Mouse (Mus musculus): Measurements from ENCODE around the gene Snx1. TPM values are rescaled to one million over a fixed set of nuclear protein-coding genes. Genes with fewer than 3 reads are reported as not detected.

Snx1 gene
- polyA plus RNA-seq, 1 experiment, result 59.1 TPM

- H3K27me3 ChIP-seq (ENCODE audit: control insufficient read depth, insufficient read depth, low read length), result no peaks in the 10 kb centered on the region
- H3K27ac ChIP-seq (ENCODE audit: control insufficient read depth, insufficient read depth, low read length), result no peak overlapping the region
- no peaks in the 10 kb centered on the region for H3K4me1 ChIP-seq (replicated peaks; ENCODE audit: control insufficient read depth, insufficient read depth, low read length)
- H3K36me3 ChIP-seq (ENCODE audit: control insufficient read depth, insufficient read depth, low read length), result peaks cover 10% of the 10 kb centered on the region; the same call in 1 of the 2 replicates
- no peak overlapping the region for H3K4me3 ChIP-seq (ENCODE audit: control insufficient read depth, insufficient read depth, low read length)
- TF ChIP-seq CTCF (IDR thresholded peaks at IDR 0.05; ENCODE audit: borderline replicate concordance, control insufficient read depth, extremely low read depth, insufficient read depth, low read length, poor library complexity) (no peak), POLR2A (IDR thresholded peaks at IDR 0.05; ENCODE audit: control insufficient read depth, extremely low read depth, insufficient read depth, low read length, poor library complexity) (no peak)
- no peak for DNase-seq
- WGBS, result 98% methylated on average over 7 of the region's 7 CpGs
These were observed 39.3 kb downstream of the Snx1 start for GRCm38 (mm10) chr9:66087062-66087461.

- Histone ChIP-seq H3K4me1 (replicated peaks; ENCODE audit: control insufficient read depth, insufficient read depth, low read length) (no peaks in the 10 kb centered on the region), H3K27me3 (ENCODE audit: control insufficient read depth, insufficient read depth, low read length) (no peaks in the 10 kb centered on the region), H3K4me3 (ENCODE audit: control insufficient read depth, insufficient read depth, low read length) (no peak overlapping the region), H3K27ac (ENCODE audit: control insufficient read depth, insufficient read depth, low read length) (no peak overlapping the region), H3K36me3 (ENCODE audit: control insufficient read depth, insufficient read depth, low read length) (peaks cover 10% of the 10 kb centered on the region; the same call in 1 of the 2 replicates)
- no peak for DNase-seq
- TF ChIP-seq CTCF (IDR thresholded peaks at IDR 0.05; ENCODE audit: borderline replicate concordance, control insufficient read depth, extremely low read depth, insufficient read depth, low read length, poor library complexity) (no peak), POLR2A (IDR thresholded peaks at IDR 0.05; ENCODE audit: control insufficient read depth, extremely low read depth, insufficient read depth, low read length, poor library complexity) (no peak)
- 96% methylated on average over 3 of the region's 3 CpGs for WGBS
These were observed 42.2 kb downstream of the Snx1 start for GRCm38 (mm10) chr9:66084171-66084570.

- H3K27me3 ChIP-seq (ENCODE audit: control insufficient read depth, insufficient read depth, low read length), result no peaks in the 10 kb centered on the region; the same call in 1 of the 2 replicates
- no peaks in the 10 kb centered on the region for H3K4me1 ChIP-seq (replicated peaks; ENCODE audit: control insufficient read depth, insufficient read depth, low read length)
- TF ChIP-seq CTCF (IDR thresholded peaks at IDR 0.05; ENCODE audit: borderline replicate concordance, control insufficient read depth, extremely low read depth, insufficient read depth, low read length, poor library complexity) (no peak), POLR2A (IDR thresholded peaks at IDR 0.05; ENCODE audit: control insufficient read depth, extremely low read depth, insufficient read depth, low read length, poor library complexity) (no peak)
- WGBS, result 87% methylated on average over 4 of the region's 4 CpGs
- H3K36me3 ChIP-seq (ENCODE audit: control insufficient read depth, insufficient read depth, low read length), result peaks cover 2% of the 10 kb centered on the region; the same call in 1 of the 2 replicates
- no peak overlapping the region for H3K4me3 ChIP-seq (ENCODE audit: control insufficient read depth, insufficient read depth, low read length)
- no peak overlapping the region for H3K27ac ChIP-seq (ENCODE audit: control insufficient read depth, insufficient read depth, low read length)
- no peak for DNase-seq
These were observed 44.4 kb downstream of the Snx1 start for GRCm38 (mm10) chr9:66081999-66082398.

GRCm38 (mm10) chr9:66080804-66081459, 45.5 kb downstream of the Snx1 start:
- 95% methylated on average over 3 of the region's 3 CpGs for WGBS
- Histone ChIP-seq H3K27me3 (ENCODE audit: control insufficient read depth, insufficient read depth, low read length) (no peaks in the 10 kb centered on the region; the same call in 1 of the 2 replicates), H3K4me1 (replicated peaks; ENCODE audit: control insufficient read depth, insufficient read depth, low read length) (no peaks in the 10 kb centered on the region), H3K4me3 (ENCODE audit: control insufficient read depth, insufficient read depth, low read length) (no peak overlapping the region), H3K27ac (ENCODE audit: control insufficient read depth, insufficient read depth, low read length) (no peak overlapping the region), H3K36me3 (ENCODE audit: control insufficient read depth, insufficient read depth, low read length) (no peaks in the 10 kb centered on the region)
- DNase-seq, result no peak
- no peak for TF ChIP-seq CTCF (IDR thresholded peaks at IDR 0.05; ENCODE audit: borderline replicate concordance, control insufficient read depth, extremely low read depth, insufficient read depth, low read length, poor library complexity)
- no peak for TF ChIP-seq POLR2A (IDR thresholded peaks at IDR 0.05; ENCODE audit: control insufficient read depth, extremely low read depth, insufficient read depth, low read length, poor library complexity)

- H3K4me1 ChIP-seq (replicated peaks; ENCODE audit: control insufficient read depth, insufficient read depth, low read length), result no peaks in the 10 kb centered on the region
- no peaks in the 10 kb centered on the region for H3K36me3 ChIP-seq (ENCODE audit: control insufficient read depth, insufficient read depth, low read length)
- H3K27me3 ChIP-seq (ENCODE audit: control insufficient read depth, insufficient read depth, low read length), result no peaks in the 10 kb centered on the region; the same call in 1 of the 2 replicates
- 61% methylated on average over 14 of the region's 14 CpGs for WGBS
- H3K4me3 ChIP-seq (ENCODE audit: control insufficient read depth, insufficient read depth, low read length), result no peak overlapping the region
- H3K27ac ChIP-seq (ENCODE audit: control insufficient read depth, insufficient read depth, low read length), result no peak overlapping the region
- DNase-seq, result no peak
- TF ChIP-seq CTCF (IDR thresholded peaks at IDR 0.05; ENCODE audit: borderline replicate concordance, control insufficient read depth, extremely low read depth, insufficient read depth, low read length, poor library complexity), result no peak
- TF ChIP-seq POLR2A (IDR thresholded peaks at IDR 0.05; ENCODE audit: control insufficient read depth, extremely low read depth, insufficient read depth, low read length, poor library complexity), result no peak
These were observed 47.9 kb downstream of the Snx1 start for GRCm38 (mm10) chr9:66078493-66078892.

- 82% methylated on average over 3 of the region's 3 CpGs for WGBS
- Histone ChIP-seq H3K27ac (ENCODE audit: control insufficient read depth, insufficient read depth, low read length) (no peak overlapping the region), H3K4me1 (replicated peaks; ENCODE audit: control insufficient read depth, insufficient read depth, low read length) (no peaks in the 10 kb centered on the region), H3K4me3 (ENCODE audit: control insufficient read depth, insufficient read depth, low read length) (no peak overlapping the region), H3K27me3 (ENCODE audit: control insufficient read depth, insufficient read depth, low read length) (no peaks in the 10 kb centered on the region; the same call in 1 of the 2 replicates), H3K36me3 (ENCODE audit: control insufficient read depth, insufficient read depth, low read length) (no peaks in the 10 kb centered on the region)
- TF ChIP-seq POLR2A (IDR thresholded peaks at IDR 0.05; ENCODE audit: control insufficient read depth, extremely low read depth, insufficient read depth, low read length, poor library complexity), result no peak
- TF ChIP-seq CTCF (IDR thresholded peaks at IDR 0.05; ENCODE audit: borderline replicate concordance, control insufficient read depth, extremely low read depth, insufficient read depth, low read length, poor library complexity), result no peak
- no peak for DNase-seq
These were observed 48.3 kb downstream of the Snx1 start for GRCm38 (mm10) chr9:66078072-66078471.

Data from thymus, adult 2 months (tissue).